Mouse (Mus musculus) lung, adult 2 months (tissue): Measurements from ENCODE around the gene Ttc30a1.

ENCODE experiments used
- CTCF ChIP-seq: fragments of 200-500 bp; IDR thresholded peaks from 2 replicates; pipeline ENCODE4 v1.5.1; 2011; ENCODE audit warnings: mild to moderate bottlenecking, low read length, control low read depth; ENCODE audit not compliant: insufficient read depth
- POLR2A ChIP-seq: fragments of 200-500 bp; IDR thresholded peaks from 2 replicates; pipeline ENCODE4 v1.6.1; 2011; ENCODE audit warnings: low read depth, mild to moderate bottlenecking, control low read depth, low read length, borderline replicate concordance; ENCODE audit errors: extremely low read depth

- no peak for TF ChIP-seq POLR2A
- TF ChIP-seq CTCF = no peak
Observed at GRCm38 (mm10) chr2:76002899-76003298, 21.1 kb upstream of the Ttc30a1 start.
